Mouse (Mus musculus): ENCODE results near the gene Sphk1.

The Sphk1 gene

GRCm38 (mm10) chr11:116538142-116538735, 7.5 kb downstream of the Sphk1 start:
- DNase-seq: peak; percentile 77

- no peak for DNase-seq
Measured at GRCm38 (mm10) chr11:116541183-116541582, 10.5 kb downstream of the Sphk1 start.

- peak; percentile 65 for DNase-seq
Measured at GRCm38 (mm10) chr11:116543110-116543509, 12.4 kb downstream of the Sphk1 start.

GRCm38 (mm10) chr11:116547296-116548060, 16.8 kb downstream of the Sphk1 start:
- no peak for DNase-seq

- no peak for DNase-seq
Measured at GRCm38 (mm10) chr11:116548780-116549179, 18.1 kb downstream of the Sphk1 start.

GRCm38 (mm10) chr11:116549273-116550038, 18.7 kb downstream of the Sphk1 start:
- DNase-seq: peak; percentile 81

GRCm38 (mm10) chr11:116550748-116551147, 20.0 kb downstream of the Sphk1 start:
- DNase-seq: no peak

GRCm38 (mm10) chr11:116552194-116552593, 21.5 kb downstream of the Sphk1 start:
- no peak for DNase-seq

- peak; percentile 54 for DNase-seq
Measured at GRCm38 (mm10) chr11:116554171-116554878, 23.6 kb downstream of the Sphk1 start.

- no peak for DNase-seq
Measured at GRCm38 (mm10) chr11:116555572-116555971, 24.8 kb downstream of the Sphk1 start.

- no peak for DNase-seq
Measured at GRCm38 (mm10) chr11:116556308-116556707, 25.6 kb downstream of the Sphk1 start.

- no peak for DNase-seq
Measured at GRCm38 (mm10) chr11:116565283-116566041, 34.7 kb downstream of the Sphk1 start.

GRCm38 (mm10) chr11:116567531-116567930, 36.8 kb downstream of the Sphk1 start:
- no peak for DNase-seq

- DNase-seq: no peak
Measured at GRCm38 (mm10) chr11:116570821-116571220, 40.1 kb downstream of the Sphk1 start.

- DNase-seq: peak; percentile 88
Measured at GRCm38 (mm10) chr11:116571767-116572679, 41.3 kb downstream of the Sphk1 start.

- DNase-seq: peak; percentile 86
Measured at GRCm38 (mm10) chr11:116572756-116573543, 42.2 kb downstream of the Sphk1 start.

- DNase-seq: peak; percentile 50
Measured at GRCm38 (mm10) chr11:116574486-116574885, 43.8 kb downstream of the Sphk1 start.

GRCm38 (mm10) chr11:116574982-116575381, 44.3 kb downstream of the Sphk1 start:
- DNase-seq: no peak

- DNase-seq: peak; percentile 55
Measured at GRCm38 (mm10) chr11:116575396-116575795, 44.7 kb downstream of the Sphk1 start.

GRCm38 (mm10) chr11:116579280-116579679, 48.6 kb downstream of the Sphk1 start:
- DNase-seq: no peak

Measured in liver (tissue).